Mouse (Mus musculus): Measurements from ENCODE around the gene Col25a1.

DNA sequence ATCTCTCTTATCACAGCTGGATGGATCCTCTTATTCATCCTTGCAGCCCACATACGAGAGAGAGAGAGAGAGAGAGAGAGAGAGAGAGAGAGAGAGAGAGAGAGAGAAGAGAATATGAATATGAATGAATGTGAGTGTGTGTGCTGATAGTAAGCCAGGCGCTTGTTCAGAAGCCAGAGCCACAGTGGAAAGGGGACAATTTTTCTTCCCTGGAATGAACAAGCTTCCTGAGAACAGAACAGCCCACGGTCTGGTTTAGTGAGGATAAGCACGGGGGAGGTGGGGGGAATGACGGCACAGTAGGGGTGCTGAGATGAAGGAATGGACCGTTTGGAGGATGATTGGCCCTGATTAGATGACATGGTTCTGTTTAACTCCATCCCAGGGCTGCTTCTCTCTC is 218.9 kb downstream of the Col25a1 start:
- no peak for TF ChIP-seq CTCF (IDR thresholded peaks at IDR 0.05)
- TF ChIP-seq EP300 (IDR thresholded peaks at IDR 0.05) = no peak

Measured in lung, postnatal 0 days (tissue).